Mouse (Mus musculus): ENCODE measurements at regions not wholly inside any gene's neighbourhood (a gene's known extent, or its start where the extent isn't known, plus 50 kb on each side); places are given as distances from the start of the nearest gene placed in this dataset.
A peak's percentile ranks its signal among the peaks of the same experiment; 100 is the strongest.
"Not testable (repeated sequence)": the region's sequence is repeated elsewhere in the genome, so short reads cannot be mapped to it uniquely, and the experiment has no call there.

- 43% methylated on average over 1 of the region's 1 CpGs for WGBS
- not testable (repeated sequence) for ATAC-seq (ENCODE audit: insufficient number of reproducible peaks, insufficient read depth, low FRiP score, low TSS enrichment, low read depth)
Measured at GRCm38 (mm10) chrX:82249456-82249855, 699.2 kb upstream of the Dmd start.

GRCm38 (mm10) chrX:82282376-82282775, 666.3 kb upstream of the Dmd start:
- not testable (repeated sequence) for H3K27ac ChIP-seq; ATAC-seq (ENCODE audit: insufficient number of reproducible peaks, insufficient read depth, low FRiP score, low TSS enrichment, low read depth); H3K36me3 ChIP-seq; H3K4me2 ChIP-seq; H3K4me3 ChIP-seq; H3K9me3 ChIP-seq; H3K9ac ChIP-seq; H3K4me1 ChIP-seq; H3K27me3 ChIP-seq
- 73% methylated on average over 4 of the region's 4 CpGs for WGBS

More at GRCm38 (mm10) chrX:82249456-82249855, 699.2 kb upstream of the Dmd start:
- H3K27me3 ChIP-seq, H3K4me2 ChIP-seq, H3K4me3 ChIP-seq, H3K27ac ChIP-seq, H3K9me3 ChIP-seq, H3K9ac ChIP-seq, H3K4me1 ChIP-seq, H3K36me3 ChIP-seq: not testable (repeated sequence)

GRCm38 (mm10) chrX:82310764-82311492, 637.7 kb upstream of the Dmd start:
- no peaks in the 10 kb centered on the region for H3K4me1 ChIP-seq
- H3K4me2 ChIP-seq: peak overlapping the region; percentile 51
- no peak overlapping the region for H3K27ac ChIP-seq
- no peak overlapping the region for H3K9ac ChIP-seq
- H3K4me3 ChIP-seq: peak overlapping the region; percentile 29
- H3K9me3 ChIP-seq: no peaks in the 10 kb centered on the region
- H3K27me3 ChIP-seq: no peaks in the 10 kb centered on the region
- 31% methylated on average over 18 of the region's 18 CpGs for WGBS
- no peak for ATAC-seq (ENCODE audit: insufficient number of reproducible peaks, insufficient read depth, low FRiP score, low TSS enrichment, low read depth)
- H3K36me3 ChIP-seq: no peaks in the 10 kb centered on the region
